ENCODE assay signal across 9 mouse cellular contexts in the genomic region with DNA sequence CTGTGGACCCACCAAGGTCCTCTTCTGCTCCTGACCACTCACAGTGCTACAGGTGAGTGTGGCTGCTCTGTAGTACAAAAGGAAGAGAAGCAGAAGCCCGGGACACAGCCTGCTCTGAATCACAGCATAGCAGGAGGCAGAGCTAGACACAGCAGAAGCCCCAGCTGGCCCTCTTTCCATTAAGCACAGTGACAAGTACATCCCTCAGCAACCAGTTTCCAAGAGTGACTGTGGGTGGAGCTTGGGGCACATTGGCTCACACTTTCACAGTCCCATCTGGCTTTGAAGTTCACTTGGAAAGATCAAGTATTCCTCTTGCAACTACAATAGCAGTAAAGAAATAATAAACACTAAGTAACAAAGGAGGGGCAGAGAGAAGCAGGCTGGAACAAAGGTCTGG. TPM values are rescaled to one million over a fixed set of nuclear protein-coding genes. Genes with fewer than 3 reads are reported as not detected.
DNase-seq lines count a peak whose midpoint lies in the region; ATAC-seq and TF ChIP-seq lines count a peak whose summit lies in the region.
"Had no signal": no experiment of that assay in that cellular context is flagged by ENCODE, and none has a peak within 500 bp of the region (broad histone marks: within the 10 kb centered on the region; RNA-seq: fewer than 3 reads in every experiment).

No protein-coding gene starts in this region.

- H3K27ac ChIP-seq in hindbrain, postnatal 0 days, result peak overlapping the region; percentile 4; the same call in 1 of the 2 replicates
- peak overlapping the region; percentile 87 for H3K27ac ChIP-seq in midbrain, embryonic 12.5 days (replicated peaks)

- ATAC-seq in hindbrain, postnatal 0 days, result no peak
- ATAC-seq in midbrain, embryonic 12.5 days (ENCODE audit: low FRiP score, low read depth), result peak; percentile 59; the same call in 1 of the 2 replicates

- peak; percentile 55 for DNase-seq in cerebellum, adult 9-10 months
- no peak for DNase-seq in cerebellum, adult 11-12 months
- peak; percentile 43 for DNase-seq in embryo, embryonic 11 days
- DNase-seq in hindbrain, postnatal 0 days (ENCODE audit: low spot score), result peak; percentile 42
- no peak for DNase-seq in adrenal gland, postnatal 14 days
- no peak for DNase-seq in ovary, postnatal 36 days (ENCODE audit: low spot score)
- DNase-seq in T-cell, adult 2 months (ENCODE audit: low spot score), result no peak
- DNase-seq: thymus, adult 18-20 months had no signal

- H3K9ac ChIP-seq in hindbrain, postnatal 0 days (replicated peaks; ENCODE audit: low read length), result no peak overlapping the region
- no peak overlapping the region; the same call in 1 of the 2 replicates for H3K9ac ChIP-seq in midbrain, embryonic 12.5 days (replicated peaks)

- H3K4me3 ChIP-seq in hindbrain, postnatal 0 days (ENCODE audit: low read length), result no peak overlapping the region
- no peak overlapping the region for H3K4me3 ChIP-seq in midbrain, embryonic 12.5 days

- H3K4me2 ChIP-seq in hindbrain, postnatal 0 days (ENCODE audit: low read depth, low read length), result no peak overlapping the region
- H3K4me2 ChIP-seq in midbrain, embryonic 12.5 days (replicated peaks), result no peak overlapping the region

- H3K27me3 ChIP-seq in hindbrain, postnatal 0 days (ENCODE audit: insufficient read depth, low read length), result no peaks in the 10 kb centered on the region
- H3K27me3 ChIP-seq in midbrain, embryonic 12.5 days, result no peaks in the 10 kb centered on the region

- no peaks in the 10 kb centered on the region for H3K9me3 ChIP-seq in hindbrain, postnatal 0 days (ENCODE audit: low read length)
- H3K9me3 ChIP-seq in midbrain, embryonic 12.5 days, result no peaks in the 10 kb centered on the region

- 0% methylated on average over 1 of the region's 1 CpGs for WGBS in hindbrain, postnatal 0 days
- 19% methylated on average over 1 of the region's 1 CpGs for WGBS in midbrain, embryonic 12.5 days

- H3K36me3 ChIP-seq in hindbrain, postnatal 0 days (ENCODE audit: insufficient read depth, low read length), result no peaks in the 10 kb centered on the region
- H3K36me3 ChIP-seq in midbrain, embryonic 12.5 days, result no peaks in the 10 kb centered on the region

- H3K4me1 ChIP-seq in hindbrain, postnatal 0 days (ENCODE audit: insufficient read depth, low read length), result peaks cover 24% of the 10 kb centered on the region
- peaks cover 84% of the 10 kb centered on the region for H3K4me1 ChIP-seq in midbrain, embryonic 12.5 days

- no peak for TF ChIP-seq CTCF in hindbrain, postnatal 0 days (IDR thresholded peaks at IDR 0.05; ENCODE audit: low read depth)

RNA-seq across cellular contexts. Expression of a gene that starts 32.2 kb away (rescaled TPM):
- 32.6 and 34.1 TPM in 2 replicates for total RNA-seq in hindbrain, postnatal 0 days (2014; rRNA removed)
- 16.2 and 16.7 TPM in 2 replicates for polyA plus RNA-seq in hindbrain, postnatal 0 days (2015; fragmentation: Nextera tagmentation; extraction: Ambion mirVana)
- 27.5 and 28.0 TPM in 2 replicates for polyA plus RNA-seq in midbrain, embryonic 12.5 days (2016; fragmentation: Nextera tagmentation; extraction: Ambion mirVana)
- 34.3 and 55.1 TPM in 2 replicates for total RNA-seq in adrenal gland, postnatal 14 days (2021)

Comparison
In these comparisons a context has a peak if more than half of its experiments do, and no peak if none do; other contexts are left out.
1. DNase-seq: peak in cerebellum, adult 9-10 months (single experiment), embryo, embryonic 11 days (single experiment) and hindbrain, postnatal 0 days (single experiment); none in cerebellum, adult 11-12 months (single experiment), adrenal gland, postnatal 14 days (single experiment), ovary, postnatal 36 days (single experiment) and T-cell, adult 2 months (single experiment).